Mouse (Mus musculus) kidney, adult 9 months (tissue): ENCODE measurements around the gene Irf4.

ENCODE experiments used
- DNase-seq: peaks from one replicate; pipeline ENCODE4 v3.0.0; 2022

Gene Irf4

GRCm38 (mm10) chr13:30749021-30749556 is at the start of gene Irf4:
Gene Irf4 (plus strand): TSS chr13:30749226.
- DNase-seq: peak; percentile 52

- no peak for DNase-seq
Observed at GRCm38 (mm10) chr13:30702695-30703094, 46.3 kb upstream of the Irf4 start.

- DNase-seq: no peak
Observed at GRCm38 (mm10) chr13:30704246-30705095, 44.6 kb upstream of the Irf4 start.

- DNase-seq: peak; percentile 64
Observed at GRCm38 (mm10) chr13:30711066-30711465, 38.0 kb upstream of the Irf4 start.

- DNase-seq: no peak
Observed at GRCm38 (mm10) chr13:30711711-30712110, 37.3 kb upstream of the Irf4 start.

- DNase-seq: no peak
Observed at GRCm38 (mm10) chr13:30712280-30712679, 36.7 kb upstream of the Irf4 start.

GRCm38 (mm10) chr13:30713621-30714020 is 35.4 kb upstream of the Irf4 start:
- DNase-seq: peak; percentile 90

GRCm38 (mm10) chr13:30714552-30714951 is 34.5 kb upstream of the Irf4 start:
- no peak for DNase-seq

- DNase-seq: no peak
Observed at GRCm38 (mm10) chr13:30715060-30715459, 34.0 kb upstream of the Irf4 start.

GRCm38 (mm10) chr13:30715573-30715972 is 33.5 kb upstream of the Irf4 start:
- DNase-seq: peak; percentile 48

GRCm38 (mm10) chr13:30716611-30717010 is 32.4 kb upstream of the Irf4 start:
- no peak for DNase-seq

GRCm38 (mm10) chr13:30722601-30723000 is 26.4 kb upstream of the Irf4 start:
- no peak for DNase-seq

GRCm38 (mm10) chr13:30723258-30723657 is 25.8 kb upstream of the Irf4 start:
- DNase-seq: no peak

- DNase-seq: no peak
Observed at GRCm38 (mm10) chr13:30723858-30724257, 25.2 kb upstream of the Irf4 start.

GRCm38 (mm10) chr13:30724691-30725271 is 24.2 kb upstream of the Irf4 start:
- DNase-seq: no peak

GRCm38 (mm10) chr13:30726879-30727278 is 22.1 kb upstream of the Irf4 start:
- DNase-seq: no peak

GRCm38 (mm10) chr13:30728155-30728554 is 20.9 kb upstream of the Irf4 start:
- DNase-seq: no peak

- DNase-seq: peak; percentile 66
Observed at GRCm38 (mm10) chr13:30729245-30729644, 19.8 kb upstream of the Irf4 start.

GRCm38 (mm10) chr13:30730104-30730793 is 18.8 kb upstream of the Irf4 start:
- no peak for DNase-seq

GRCm38 (mm10) chr13:30732709-30733445 is 16.1 kb upstream of the Irf4 start:
- no peak for DNase-seq

GRCm38 (mm10) chr13:30736721-30737120 is 12.3 kb upstream of the Irf4 start:
- DNase-seq: no peak

GRCm38 (mm10) chr13:30737257-30737656 is 11.8 kb upstream of the Irf4 start:
- DNase-seq: no peak
